Mouse (Mus musculus) heart, adult 2 months (tissue): ENCODE data around the gene Add3. TPM values are rescaled to one million over a fixed set of nuclear protein-coding genes. Genes with fewer than 3 reads are reported as not detected.
A peak's percentile ranks its signal among the peaks of the same experiment; 100 is the strongest.

ENCODE experiments used
- DNase-seq, 2 experiments: peaks; one replicate each; pipeline ENCODE4 v3.0.0; 2021
- H3K27ac ChIP-seq: fragments of 200-600 bp; 2 replicates; pipeline ENCODE4 v1.8.1; 2022
- H3K27me3 ChIP-seq: fragments of 200-500 bp; 2 replicates; pipeline ENCODE4 v1.6.1; 2012; ENCODE audit warnings: mild to moderate bottlenecking, low read length, inconsistent platforms, mixed read lengths; ENCODE audit not compliant: control insufficient read depth, insufficient read depth
- H3K36me3 ChIP-seq: fragments of 200-500 bp; 2 replicates; pipeline ENCODE4 v1.6.1; 2012; ENCODE audit warnings: low read length, inconsistent platforms; ENCODE audit not compliant: control insufficient read depth, insufficient read depth
- H3K4me1 ChIP-seq: fragments of 200-500 bp; 2 replicates; pipeline ENCODE4 v1.6.1; 2011; ENCODE audit warnings: low read length; ENCODE audit not compliant: control insufficient read depth, insufficient read depth
- H3K4me3 ChIP-seq: fragments of 200-600 bp; 2 replicates; pipeline ENCODE4 v1.8.1; 2022
- H3K79me2 ChIP-seq: fragments of 200-500 bp; replicated peaks from 2 replicates; pipeline ENCODE4 v1.6.1; 2012; ENCODE audit warnings: mild to moderate bottlenecking, inconsistent platforms, low read length, moderate library complexity, mixed read lengths; ENCODE audit not compliant: control insufficient read depth, insufficient read depth
- H3K9ac ChIP-seq: fragments of 200-500 bp; 2 replicates; pipeline ENCODE4 v1.6.1; 2012; ENCODE audit warnings: low read depth, mild to moderate bottlenecking, control low read depth, inconsistent platforms, low read length, mixed read lengths
- CTCF ChIP-seq: fragments of 200-600 bp; IDR thresholded peaks from 2 replicates; pipeline ENCODE4 v1.8.1; 2022; ENCODE audit warnings: antibody characterized with exemption, mild to moderate bottlenecking, moderate library complexity
- EP300 ChIP-seq: fragments of 200-500 bp; IDR thresholded peaks from 2 replicates; pipeline ENCODE4 v1.6.1; 2011; ENCODE audit warnings: low read depth, low read length, control low read depth; ENCODE audit not compliant: insufficient read depth
- POLR2A ChIP-seq: fragments of 200-500 bp; IDR thresholded peaks from 2 replicates; pipeline ENCODE4 v1.6.1; 2011; ENCODE audit warnings: mild to moderate bottlenecking, low read depth, low read length, control low read depth; ENCODE audit not compliant: insufficient read depth
- WGBS: fragments of 180-500 bp; shearing (Covaris S2); methylation state at CpG from one replicate; pipeline ENCODE4 v1.1.7; 2018; 5-methylcytosine and 5-hydroxymethylcytosine counted together
- intact Hi-C: fragments of 180-260 bp; cut with DNase I; formaldehyde crosslinking; loops from one replicate; pipeline ENCODE4 v1.15.1; 2025
- polyA plus RNA-seq: library from polyadenylated mRNA; depleted of rRNA; stranded (reverse); fragments of >200 nt; gene quantifications from 2 replicates; pipeline ENCODE4 v1.2.3, GENCODE M21; 2012
- total RNA-seq, 2 experiments: library from RNA; stranded (reverse); gene quantifications; 2 replicates each; pipeline ENCODE4 v1.2.3; 2021

Add3 gene
- total and polyA plus RNA-seq, 3 experiments = 25.2 to 50.5 (median 38.9) TPM

DNA sequence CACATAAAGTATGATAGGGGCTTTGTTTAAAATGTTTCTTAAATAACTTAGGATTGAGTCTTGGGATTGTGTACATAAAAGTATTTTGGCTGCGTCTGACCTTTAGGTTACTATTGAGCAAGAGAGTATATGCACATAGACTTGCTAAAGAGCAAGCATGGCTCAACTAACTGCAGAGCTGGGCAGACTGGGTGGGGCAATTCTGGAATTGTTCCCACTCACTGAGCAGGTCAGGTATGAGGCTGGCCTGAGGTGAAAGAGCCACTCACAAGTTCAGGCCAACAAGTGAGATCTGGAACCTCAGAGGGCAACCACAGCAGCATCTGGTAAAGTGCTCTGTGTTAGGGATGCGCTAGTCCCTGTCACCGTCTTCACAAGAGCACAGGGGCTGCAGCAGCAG lies 111.4 kb downstream of the Add3 start:
- intact Hi-C loops = no loop called here
- H3K27ac ChIP-seq = no peak overlapping the region
- H3K27me3 ChIP-seq = no peaks in the 10 kb centered on the region
- DNase-seq = no peak
- TF ChIP-seq POLR2A (no peak), CTCF (no peak), EP300 (no peak)
- H3K79me2 ChIP-seq = no peaks in the 10 kb centered on the region
- no peak overlapping the region for H3K9ac ChIP-seq
- peaks cover 2% of the 10 kb centered on the region for H3K4me1 ChIP-seq
- 88% methylated on average over 3 of the region's 3 CpGs for WGBS
- no peaks in the 10 kb centered on the region; the same call in 1 of the 2 replicates for H3K36me3 ChIP-seq
- no peak overlapping the region for H3K4me3 ChIP-seq

DNA sequence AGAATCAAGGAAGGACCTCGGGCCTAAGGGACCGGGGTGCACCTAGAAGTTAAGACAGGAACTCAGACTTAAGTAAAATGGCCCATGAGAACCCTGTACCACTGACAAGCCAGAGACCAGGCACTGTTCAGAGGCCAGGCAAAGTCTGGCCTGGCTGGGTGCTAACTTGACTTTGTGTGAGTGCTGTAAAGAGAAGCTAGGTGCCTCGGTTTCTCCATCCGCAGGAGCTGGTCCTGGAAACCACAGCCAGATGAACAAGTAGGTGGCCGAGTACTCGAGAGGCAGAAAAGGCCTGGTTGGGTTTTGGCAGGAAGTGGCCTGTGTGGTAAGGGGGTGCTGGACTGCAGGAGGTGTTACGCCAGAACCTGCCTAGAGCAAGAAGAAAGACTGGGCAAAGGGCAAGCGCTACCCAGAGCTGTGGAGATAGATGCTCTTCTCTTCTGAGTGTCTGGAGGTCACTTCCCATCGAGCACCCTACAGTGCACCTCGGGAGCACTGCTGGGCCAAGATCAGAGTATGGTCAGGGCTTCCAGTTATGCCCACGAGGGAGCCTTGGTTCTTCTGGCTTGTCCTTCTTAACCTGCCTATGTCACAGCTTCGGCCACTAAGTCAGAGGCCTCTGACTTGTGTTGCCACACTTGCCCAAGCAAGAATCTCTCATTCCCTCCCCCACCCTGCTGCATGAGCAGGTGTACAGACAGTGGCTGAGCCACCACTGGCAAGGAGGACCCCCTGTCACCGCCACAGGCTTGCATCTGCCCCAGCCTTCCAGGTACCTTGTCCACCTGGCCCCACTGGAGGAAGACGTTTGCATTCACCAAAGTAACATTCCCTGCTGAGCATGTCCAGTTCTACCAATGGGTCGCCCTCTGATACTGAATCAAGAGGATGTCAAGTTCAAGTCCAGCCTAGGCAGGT lies 112.1 kb downstream of the Add3 start:
- no peaks in the 10 kb centered on the region for H3K27me3 ChIP-seq
- no peak overlapping the region for H3K4me3 ChIP-seq
- intact Hi-C loops = no loop called here
- peaks cover 6% of the 10 kb centered on the region for H3K4me1 ChIP-seq
- no peaks in the 10 kb centered on the region; the same call in 1 of the 2 replicates for H3K36me3 ChIP-seq
- DNase-seq = no peak
- TF ChIP-seq POLR2A (no peak), EP300 (no peak), CTCF (no peak)
- no peaks in the 10 kb centered on the region for H3K79me2 ChIP-seq
- no peak overlapping the region for H3K27ac ChIP-seq
- WGBS = 87% methylated on average over 15 of the region's 15 CpGs
- H3K9ac ChIP-seq = no peak overlapping the region

GRCm38 (mm10) chr19:53256361-53256760 lies 116.1 kb downstream of the Add3 start:
- TF ChIP-seq POLR2A (no peak), CTCF (no peak), EP300 (no peak)
- Histone ChIP-seq H3K79me2 (no peaks in the 10 kb centered on the region), H3K4me1 (peaks cover 3% of the 10 kb centered on the region), H3K36me3 (no peaks in the 10 kb centered on the region), H3K9ac (no peak overlapping the region), H3K27ac (no peak overlapping the region), H3K27me3 (no peaks in the 10 kb centered on the region), H3K4me3 (no peak overlapping the region)
- intact Hi-C loops = no loop called here
- 90% methylated on average over 8 of the region's 8 CpGs for WGBS
- no peak for DNase-seq

DNA sequence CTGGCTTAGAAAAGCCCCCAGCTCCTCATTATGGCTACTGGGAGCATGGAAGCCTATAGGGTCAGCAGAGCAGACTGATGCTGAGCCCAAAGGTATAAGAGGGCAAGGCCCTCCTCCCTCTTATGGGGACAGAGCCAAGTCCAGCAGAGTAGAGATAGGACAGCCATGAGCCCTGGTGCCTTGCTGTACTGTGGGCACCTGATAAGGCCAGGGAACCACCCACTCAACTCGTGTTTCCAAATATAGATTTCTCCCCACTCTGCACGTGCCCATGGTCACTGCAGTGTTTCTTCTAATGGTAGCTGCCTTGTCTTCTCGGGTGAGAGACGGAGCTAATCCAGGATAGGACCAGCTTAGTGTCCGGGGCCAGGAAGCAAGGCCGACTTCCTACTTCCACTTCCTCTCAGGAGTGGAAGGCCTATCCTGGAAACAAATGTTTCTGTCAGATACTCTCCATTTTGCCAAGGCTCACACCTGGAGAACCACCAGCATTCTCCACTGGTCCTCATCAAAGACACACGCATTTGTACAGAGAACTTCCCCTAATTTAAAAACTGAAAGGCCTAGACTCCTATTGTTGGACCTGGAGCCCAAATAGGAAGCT lies 116.8 kb downstream of the Add3 start:
- TF ChIP-seq CTCF = no peak
- TF ChIP-seq EP300 = peak; percentile 54; the same call in 1 of the 2 replicates
- Histone ChIP-seq H3K4me3 (no peak overlapping the region), H3K4me1 (peaks cover 3% of the 10 kb centered on the region), H3K36me3 (no peaks in the 10 kb centered on the region), H3K9ac (no peak overlapping the region), H3K79me2 (no peaks in the 10 kb centered on the region), H3K27ac (peak overlapping the region; percentile 50), H3K27me3 (no peaks in the 10 kb centered on the region)
- DNase-seq = peak in 1 of 2 experiments; percentile 61
- 22% methylated on average over 7 of the region's 7 CpGs for WGBS
- intact Hi-C loops = no loop called here

DNA sequence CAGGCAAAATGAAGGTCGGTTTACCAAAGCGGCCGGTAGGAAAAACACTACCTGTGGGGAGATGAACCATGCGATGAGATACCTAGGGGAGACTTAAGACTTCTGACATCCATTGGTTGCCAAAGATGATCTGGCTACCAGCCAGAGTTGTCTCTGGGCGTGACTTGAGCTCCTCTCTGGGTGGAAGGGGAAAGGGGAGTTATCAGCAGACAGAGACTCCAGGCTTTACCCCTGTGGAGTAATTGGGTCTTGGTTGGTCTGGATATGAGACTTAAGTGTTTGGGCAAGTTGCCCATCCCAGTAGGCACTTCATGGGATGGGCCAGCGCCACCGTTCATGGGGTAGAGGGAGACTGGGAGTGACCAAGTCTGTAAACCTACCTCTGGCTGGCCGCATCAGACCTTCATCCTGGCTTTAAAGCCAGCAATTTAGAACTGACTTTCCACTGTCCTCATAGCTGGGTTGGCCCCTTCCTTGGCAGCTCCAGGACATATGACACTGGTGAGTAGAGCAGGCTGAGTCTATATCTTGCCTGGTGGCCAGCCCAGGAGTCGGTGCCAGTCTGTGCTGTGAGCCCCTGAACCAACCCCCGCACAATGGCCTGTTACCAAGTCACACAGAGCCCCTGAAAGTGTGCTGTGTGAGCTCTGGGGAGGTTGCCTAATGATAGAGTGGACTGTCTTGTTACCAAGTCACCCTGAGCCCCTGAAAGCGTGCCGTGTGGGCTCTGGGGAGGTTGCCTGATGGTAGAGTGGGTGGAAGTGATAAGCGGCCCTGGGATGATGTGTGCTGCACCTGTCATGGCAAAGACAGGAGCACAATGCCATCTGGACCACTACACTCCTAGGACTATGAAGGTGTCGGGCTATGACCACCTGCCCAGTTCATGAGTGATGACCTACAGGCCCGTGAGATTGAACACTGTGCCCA lies 117.7 kb downstream of the Add3 start:
- Histone ChIP-seq H3K4me3 (no peak overlapping the region), H3K27ac (peak overlapping the region; percentile 50), H3K4me1 (peaks cover 3% of the 10 kb centered on the region), H3K79me2 (no peaks in the 10 kb centered on the region), H3K9ac (no peak overlapping the region), H3K36me3 (no peaks in the 10 kb centered on the region), H3K27me3 (no peaks in the 10 kb centered on the region)
- intact Hi-C loops = no loop called here
- TF ChIP-seq POLR2A (no peak), CTCF (no peak), EP300 (no peak)
- WGBS = 81% methylated on average over 15 of the region's 15 CpGs
- DNase-seq = no peak
